Mouse (Mus musculus): Measurements from ENCODE around the gene Nek6. TPM values are rescaled to one million over a fixed set of nuclear protein-coding genes. Genes with fewer than 3 reads are reported as not detected.
A peak's percentile ranks its signal among the peaks of the same experiment; 100 is the strongest.

Gene Nek6
- polyA plus RNA-seq, 1 experiment from 2014 or later: 43.7 TPM

DNA sequence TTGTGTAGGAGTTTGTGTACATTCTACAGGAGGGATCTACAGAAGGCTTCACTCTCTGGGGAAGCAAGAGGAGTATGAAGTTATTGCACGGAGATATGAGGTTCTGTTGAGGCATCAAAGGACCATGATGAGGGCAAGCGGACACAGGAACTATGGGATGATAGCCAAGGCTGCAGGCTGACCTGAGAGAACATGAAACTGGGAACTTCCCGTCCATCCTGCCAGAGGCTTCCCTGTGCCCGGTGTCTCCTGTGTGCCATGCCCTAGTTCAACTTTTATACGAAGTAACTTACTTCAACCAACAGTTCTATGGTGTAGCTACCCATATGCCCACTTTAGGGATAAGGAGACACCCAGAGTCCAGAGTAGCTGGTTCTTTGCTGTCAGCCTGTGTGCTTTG, 7.3 kb downstream of the Nek6 start:
- ATAC-seq (ENCODE audit: low FRiP score, low TSS enrichment): no peak
- 73% methylated on average over 5 of the region's 5 CpGs for WGBS
- H3K4me1 ChIP-seq (replicated peaks; ENCODE audit: control insufficient read depth, insufficient read depth): peaks cover 11% of the 10 kb centered on the region

GRCm38 (mm10) chr2:38519934-38520333, 8.5 kb downstream of the Nek6 start:
- WGBS: 65% methylated on average over 11 of the region's 11 CpGs
- Histone ChIP-seq H3K9ac (ENCODE audit: low read length) (no peak overlapping the region), H3K9me3 (ENCODE audit: control insufficient read depth, low read length) (no peaks in the 10 kb centered on the region), H3K4me3 (ENCODE audit: low read depth, low read length) (no peak overlapping the region), H3K36me3 (ENCODE audit: control insufficient read depth, insufficient read depth, low read length) (no peaks in the 10 kb centered on the region; the same call in 1 of the 2 replicates), H3K4me2 (replicated peaks; ENCODE audit: low read depth) (no peak overlapping the region), H3K4me1 (replicated peaks; ENCODE audit: control insufficient read depth, insufficient read depth) (peaks cover 11% of the 10 kb centered on the region), H3K27ac (replicated peaks) (peak overlapping the region; percentile 73), H3K27me3 (ENCODE audit: control insufficient read depth, insufficient read depth, low read length) (no peaks in the 10 kb centered on the region)
- TF ChIP-seq EP300 (optimal IDR thresholded peaks at IDR 0.05) (no peak), CTCF (IDR thresholded peaks at IDR 0.05; ENCODE audit: low read depth) (no peak)
- DNase-seq (ENCODE audit: low spot score) (no peak), ATAC-seq (ENCODE audit: low FRiP score, low TSS enrichment) (no peak)

More for the DNA sequence above, 7.3 kb downstream of the Nek6 start:
- H3K27me3 ChIP-seq (ENCODE audit: control insufficient read depth, insufficient read depth, low read length): no peaks in the 10 kb centered on the region
- H3K4me2 ChIP-seq (replicated peaks; ENCODE audit: low read depth): no peak overlapping the region
- 0 out of 2 replicates have a peak overlapping the region, but pooled peaks have one; percentile 8 for H3K27ac ChIP-seq (replicated peaks)
- no peak overlapping the region for H3K9ac ChIP-seq (ENCODE audit: low read length)
- no peak for DNase-seq (ENCODE audit: low spot score)
- no peak for TF ChIP-seq CTCF (IDR thresholded peaks at IDR 0.05; ENCODE audit: low read depth)
- no peak for TF ChIP-seq EP300 (optimal IDR thresholded peaks at IDR 0.05)
- no peak overlapping the region for H3K4me3 ChIP-seq (ENCODE audit: low read depth, low read length)
- H3K36me3 ChIP-seq (ENCODE audit: control insufficient read depth, insufficient read depth, low read length): no peaks in the 10 kb centered on the region; the same call in 1 of the 2 replicates
- no peaks in the 10 kb centered on the region for H3K9me3 ChIP-seq (ENCODE audit: control insufficient read depth, low read length)

DNA sequence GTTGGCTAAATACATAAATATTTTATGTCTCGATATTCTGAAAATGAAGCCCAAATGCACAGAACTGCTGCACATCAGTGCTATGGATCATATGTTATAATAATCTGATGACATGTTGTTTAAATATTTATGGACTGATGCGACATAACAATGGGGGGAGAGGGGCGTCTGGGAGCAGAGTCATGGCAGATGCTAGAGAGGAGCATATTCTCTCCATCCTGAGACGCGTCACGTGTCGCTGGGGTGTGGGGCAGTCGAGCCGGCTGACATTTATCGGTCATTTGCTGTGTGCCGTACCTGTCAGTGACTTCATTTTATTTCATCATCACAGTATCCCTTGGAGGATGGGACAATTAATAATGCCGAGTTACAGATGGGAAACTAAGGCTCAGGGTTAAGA, 10.2 kb downstream of the Nek6 start:
- Histone ChIP-seq H3K27ac (replicated peaks) (no peak overlapping the region; the same call in 1 of the 2 replicates), H3K9me3 (ENCODE audit: control insufficient read depth, low read length) (no peaks in the 10 kb centered on the region), H3K4me1 (replicated peaks; ENCODE audit: control insufficient read depth, insufficient read depth) (peaks cover 7% of the 10 kb centered on the region; the same call in 1 of the 2 replicates), H3K4me2 (replicated peaks; ENCODE audit: low read depth) (no peak overlapping the region), H3K27me3 (ENCODE audit: control insufficient read depth, insufficient read depth, low read length) (no peaks in the 10 kb centered on the region), H3K36me3 (ENCODE audit: control insufficient read depth, insufficient read depth, low read length) (no peaks in the 10 kb centered on the region; the same call in 1 of the 2 replicates), H3K4me3 (ENCODE audit: low read depth, low read length) (no peak overlapping the region), H3K9ac (ENCODE audit: low read length) (no peak overlapping the region)
- ATAC-seq (ENCODE audit: low FRiP score, low TSS enrichment) (no peak), DNase-seq (ENCODE audit: low spot score) (no peak)
- no peak for TF ChIP-seq CTCF (IDR thresholded peaks at IDR 0.05; ENCODE audit: low read depth)
- TF ChIP-seq EP300 (optimal IDR thresholded peaks at IDR 0.05): no peak
- 60% methylated on average over 12 of the region's 12 CpGs for WGBS

DNA sequence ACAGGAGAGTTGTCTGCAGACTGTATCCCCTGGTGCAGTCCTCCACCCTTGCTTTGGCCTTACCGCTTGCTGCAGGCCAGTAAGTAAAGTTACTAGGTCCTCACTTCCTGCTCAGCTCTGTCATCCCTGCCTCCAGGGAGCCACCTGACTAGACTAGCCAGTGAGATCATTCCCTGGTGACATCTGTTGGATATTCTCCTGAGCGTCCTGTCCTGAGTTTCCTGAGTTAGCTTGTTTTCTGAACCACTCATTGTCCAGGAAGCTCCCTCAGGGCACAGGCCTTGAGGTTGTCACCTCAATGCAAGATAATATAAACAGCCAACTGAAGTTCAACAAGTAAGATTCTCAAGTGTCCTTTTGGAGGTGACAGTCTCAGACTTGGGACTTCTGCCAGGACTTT, 10.9 kb downstream of the Nek6 start:
- no peak overlapping the region for H3K9ac ChIP-seq (ENCODE audit: low read length)
- no peak overlapping the region for H3K27ac ChIP-seq (replicated peaks)
- 39% methylated on average over 2 of the region's 2 CpGs for WGBS
- H3K4me2 ChIP-seq (replicated peaks; ENCODE audit: low read depth): no peak overlapping the region
- TF ChIP-seq EP300 (optimal IDR thresholded peaks at IDR 0.05): no peak
- no peak for TF ChIP-seq CTCF (IDR thresholded peaks at IDR 0.05; ENCODE audit: low read depth)
- no peaks in the 10 kb centered on the region for H3K9me3 ChIP-seq (ENCODE audit: control insufficient read depth, low read length)
- DNase-seq (ENCODE audit: low spot score): peak; percentile 32
- H3K27me3 ChIP-seq (ENCODE audit: control insufficient read depth, insufficient read depth, low read length): no peaks in the 10 kb centered on the region
- H3K36me3 ChIP-seq (ENCODE audit: control insufficient read depth, insufficient read depth, low read length): no peaks in the 10 kb centered on the region; the same call in 1 of the 2 replicates
- H3K4me3 ChIP-seq (ENCODE audit: low read depth, low read length): no peak overlapping the region
- peaks cover 7% of the 10 kb centered on the region; the same call in 1 of the 2 replicates for H3K4me1 ChIP-seq (replicated peaks; ENCODE audit: control insufficient read depth, insufficient read depth)
- peak; percentile 41 for ATAC-seq (ENCODE audit: low FRiP score, low TSS enrichment)

- peak; percentile 88 for ATAC-seq (ENCODE audit: low FRiP score, low TSS enrichment)
- TF ChIP-seq EP300 (optimal IDR thresholded peaks at IDR 0.05) (no peak), CTCF (IDR thresholded peaks at IDR 0.05; ENCODE audit: low read depth) (no peak)
- H3K4me1 ChIP-seq (replicated peaks; ENCODE audit: control insufficient read depth, insufficient read depth): peaks cover 7% of the 10 kb centered on the region; the same call in 1 of the 2 replicates
- H3K9ac ChIP-seq (ENCODE audit: low read length): no peak overlapping the region
- no peaks in the 10 kb centered on the region for H3K9me3 ChIP-seq (ENCODE audit: control insufficient read depth, low read length)
- no peaks in the 10 kb centered on the region for H3K36me3 ChIP-seq (ENCODE audit: control insufficient read depth, insufficient read depth, low read length)
- no peaks in the 10 kb centered on the region for H3K27me3 ChIP-seq (ENCODE audit: control insufficient read depth, insufficient read depth, low read length)
- H3K27ac ChIP-seq (replicated peaks): peak overlapping the region; percentile 65
- DNase-seq (ENCODE audit: low spot score): peak; percentile 80
- 52% methylated on average over 10 of the region's 10 CpGs for WGBS
- no peak overlapping the region for H3K4me3 ChIP-seq (ENCODE audit: low read depth, low read length)
- H3K4me2 ChIP-seq (replicated peaks; ENCODE audit: low read depth): no peak overlapping the region
Observed at GRCm38 (mm10) chr2:38523781-38524445, 12.5 kb downstream of the Nek6 start.

DNA sequence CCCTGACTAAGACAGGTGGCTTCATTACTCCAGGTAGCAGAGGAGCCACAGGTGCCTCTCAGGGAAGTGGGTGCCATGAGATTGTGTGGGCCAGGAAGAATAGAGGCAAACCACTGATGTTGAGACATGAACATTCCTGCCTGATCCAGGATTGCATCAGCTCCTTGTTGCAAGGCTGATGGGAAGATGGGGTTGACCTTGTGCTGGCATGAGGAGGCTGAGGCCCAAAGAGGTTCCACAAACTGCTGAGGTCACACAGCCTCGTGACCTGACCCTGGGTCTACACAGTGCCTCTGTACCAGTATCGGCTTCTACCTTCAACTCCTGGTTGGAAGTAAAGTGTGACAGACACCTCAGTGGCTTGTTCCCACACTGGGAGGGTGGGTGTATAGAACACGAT, 13.6 kb downstream of the Nek6 start:
- no peak for TF ChIP-seq CTCF (IDR thresholded peaks at IDR 0.05; ENCODE audit: low read depth)
- TF ChIP-seq EP300 (optimal IDR thresholded peaks at IDR 0.05): no peak
- 85% methylated on average over 3 of the region's 3 CpGs for WGBS
- ATAC-seq (ENCODE audit: low FRiP score, low TSS enrichment) (no peak), DNase-seq (ENCODE audit: low spot score) (no peak)
- no peaks in the 10 kb centered on the region for H3K27me3 ChIP-seq (ENCODE audit: control insufficient read depth, insufficient read depth, low read length)
- H3K4me2 ChIP-seq (replicated peaks; ENCODE audit: low read depth): no peak overlapping the region
- H3K27ac ChIP-seq (replicated peaks): no peak overlapping the region
- H3K4me1 ChIP-seq (replicated peaks; ENCODE audit: control insufficient read depth, insufficient read depth): peaks cover 12% of the 10 kb centered on the region
- H3K9ac ChIP-seq (ENCODE audit: low read length): no peak overlapping the region
- no peaks in the 10 kb centered on the region for H3K9me3 ChIP-seq (ENCODE audit: control insufficient read depth, low read length)
- H3K36me3 ChIP-seq (ENCODE audit: control insufficient read depth, insufficient read depth, low read length): no peaks in the 10 kb centered on the region
- no peak overlapping the region for H3K4me3 ChIP-seq (ENCODE audit: low read depth, low read length)

Measured in stomach, postnatal 0 days (tissue).